Mouse (Mus musculus) thymus, postnatal 10 days (tissue): ENCODE data around the gene Kif26a.

ENCODE experiments used
- DNase-seq, 2 experiments: peaks; one replicate each; pipeline ENCODE4 v3.0.0; 2021; ENCODE audit warnings: low spot score in 2 of 2

Kif26a gene

DNA sequence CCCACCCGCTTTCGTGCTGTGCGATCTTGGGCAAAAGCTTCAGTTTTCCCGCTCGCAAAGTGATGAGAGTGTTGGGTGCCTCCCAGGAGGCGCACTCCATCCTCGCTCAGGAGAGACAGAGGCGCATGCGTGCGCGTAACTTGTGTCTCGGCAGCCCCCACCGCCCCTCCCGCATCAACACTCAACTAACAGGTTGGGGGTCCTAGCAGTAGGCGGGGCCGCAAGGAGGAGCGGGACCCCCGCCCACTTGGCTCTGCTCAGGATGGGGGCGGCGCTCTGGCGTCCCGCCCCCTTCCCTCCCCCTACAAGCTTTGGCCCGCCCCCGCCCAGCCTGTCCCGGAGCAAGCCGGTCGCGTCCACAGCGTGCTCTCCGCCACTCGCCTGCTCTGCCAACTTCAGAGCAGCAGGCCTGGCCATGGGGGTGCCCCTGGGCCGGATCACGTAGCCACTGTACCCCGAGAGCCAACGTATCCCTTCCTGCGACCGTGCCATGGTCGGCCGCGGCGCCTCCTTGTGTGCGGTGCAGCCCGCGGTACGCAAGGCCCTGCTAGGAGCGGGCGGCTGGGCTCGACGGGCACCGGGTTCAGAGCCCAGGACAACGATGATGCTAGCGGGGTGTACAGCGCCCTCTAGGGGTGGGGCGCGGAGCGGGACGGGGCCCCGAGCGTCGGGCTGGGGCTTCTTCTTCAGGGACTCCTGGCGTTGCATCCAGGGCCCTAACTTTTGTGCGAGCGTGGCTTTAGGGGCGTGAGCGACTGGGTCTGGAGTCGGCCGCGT lies at the start of gene Kif26a:
Gene Kif26a (plus strand): TSS at position 334 of the 777 bp plus-strand sequence.
- peak in 1 of 2 experiments; percentile 49 for DNase-seq

GRCm38 (mm10) chr12:112096733-112097117 lies 49.3 kb upstream of the Kif26a start:
- no peak for DNase-seq

GRCm38 (mm10) chr12:112100106-112100505 lies 45.9 kb upstream of the Kif26a start:
- no peak for DNase-seq

- no peak for DNase-seq
Observed at GRCm38 (mm10) chr12:112101045-112101444, 45.0 kb upstream of the Kif26a start.

- no peak for DNase-seq
Observed at GRCm38 (mm10) chr12:112103179-112103578, 42.8 kb upstream of the Kif26a start.

DNA sequence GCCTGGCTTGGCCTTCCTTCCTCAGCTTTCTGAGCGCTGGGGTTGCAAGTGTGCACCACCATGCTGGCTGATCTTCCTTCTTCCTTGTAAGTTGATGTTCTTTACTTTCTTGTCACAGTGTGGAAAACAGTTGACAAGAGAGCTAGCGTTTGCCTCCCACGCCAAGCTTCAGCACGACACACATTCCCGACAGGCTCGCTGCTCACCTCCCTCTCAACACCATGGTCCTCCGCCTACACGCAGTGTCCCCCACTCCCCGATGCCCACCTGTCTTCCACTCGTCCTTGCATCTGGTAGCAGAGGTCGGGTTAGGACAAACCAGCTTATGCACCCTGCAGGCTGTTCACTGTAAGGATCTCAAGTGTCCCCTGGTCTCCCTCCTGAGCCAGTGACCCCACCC lies 41.1 kb upstream of the Kif26a start:
- no peak for DNase-seq

- DNase-seq = no peak
Observed at GRCm38 (mm10) chr12:112106541-112106971, 39.5 kb upstream of the Kif26a start, which contains the start of gene Aspg. Aspg (plus strand) TSS chr12:112106679.

DNA sequence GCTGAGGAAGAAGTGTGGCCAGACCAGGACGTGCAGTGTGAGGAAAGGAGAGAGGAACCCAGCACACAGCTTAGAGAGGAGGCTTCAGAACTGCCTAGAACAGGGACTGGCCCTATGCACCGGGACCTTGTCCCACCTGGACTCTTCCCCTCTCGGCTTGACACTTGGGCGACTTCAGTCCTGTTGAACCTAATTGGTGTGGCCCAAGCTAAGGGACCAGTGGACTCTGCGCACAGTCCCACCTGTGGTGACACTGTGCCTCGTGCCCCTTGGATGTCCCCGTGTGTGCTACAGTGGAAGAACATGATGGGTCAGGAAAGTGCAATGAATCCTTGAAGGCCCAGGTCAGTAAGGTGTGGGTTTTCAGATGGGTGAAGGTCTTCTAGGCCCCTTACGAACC lies 38.3 kb upstream of the Kif26a start:
- DNase-seq = no peak

DNA sequence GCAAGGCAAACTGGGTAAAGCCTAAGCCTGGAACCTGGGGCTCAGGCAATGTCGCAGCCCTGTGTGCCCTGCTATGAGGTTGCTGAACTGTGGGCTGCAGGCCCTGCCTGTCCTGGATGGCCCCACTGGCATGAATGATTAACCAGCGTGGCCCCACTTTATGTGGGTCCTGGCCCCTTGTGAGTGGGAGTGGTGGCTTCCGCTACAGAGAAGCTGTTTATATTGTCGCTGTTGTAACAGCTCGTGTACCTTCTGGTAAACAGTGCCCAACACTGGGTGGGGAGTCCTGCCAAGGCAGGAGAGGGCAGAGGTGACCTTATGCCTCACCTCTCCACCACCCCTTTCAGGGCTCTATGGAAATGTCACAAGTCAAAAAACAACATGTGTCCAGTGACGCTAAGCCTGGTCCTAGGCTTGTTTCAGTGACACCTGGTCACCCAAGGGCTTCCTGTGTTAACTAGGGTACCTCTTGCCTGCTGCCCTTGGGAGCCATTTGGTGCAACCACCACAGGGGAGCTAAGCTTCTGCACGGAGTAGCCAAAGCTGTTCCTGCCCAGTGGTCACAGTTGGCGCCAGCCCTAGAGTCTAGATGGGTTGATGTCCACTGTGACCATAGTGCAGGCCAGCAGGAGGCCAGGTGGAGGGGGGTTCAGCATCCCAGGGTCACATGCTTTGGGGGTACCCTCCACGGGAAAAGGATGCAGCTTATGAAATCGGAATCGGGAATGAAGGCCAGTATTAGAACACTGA lies 37.1 kb upstream of the Kif26a start:
- DNase-seq = no peak

- DNase-seq = no peak
Observed at GRCm38 (mm10) chr12:112109701-112110100, 36.3 kb upstream of the Kif26a start.

DNA sequence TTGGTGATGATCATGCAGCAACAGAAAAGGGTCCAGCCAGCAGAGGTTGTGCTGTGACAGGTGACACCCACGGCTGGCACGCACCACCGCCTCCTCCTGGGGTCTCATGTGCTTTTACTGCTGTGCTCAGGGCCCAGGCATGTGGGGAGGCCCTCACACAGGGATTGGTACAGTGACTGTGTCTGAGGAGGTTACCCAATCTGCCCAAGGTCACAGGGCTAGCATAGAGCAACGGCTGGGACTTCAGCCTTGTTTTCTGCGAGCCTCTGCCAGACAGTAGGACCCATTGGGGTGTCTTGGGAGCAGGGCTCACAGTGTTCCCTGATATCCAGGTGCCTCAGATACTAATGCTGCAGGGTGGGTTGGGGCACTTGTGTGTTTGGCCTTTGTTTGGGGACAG lies 34.7 kb upstream of the Kif26a start:
- DNase-seq = no peak

- no peak for DNase-seq
Observed at GRCm38 (mm10) chr12:112112235-112112634, 33.8 kb upstream of the Kif26a start.

DNA sequence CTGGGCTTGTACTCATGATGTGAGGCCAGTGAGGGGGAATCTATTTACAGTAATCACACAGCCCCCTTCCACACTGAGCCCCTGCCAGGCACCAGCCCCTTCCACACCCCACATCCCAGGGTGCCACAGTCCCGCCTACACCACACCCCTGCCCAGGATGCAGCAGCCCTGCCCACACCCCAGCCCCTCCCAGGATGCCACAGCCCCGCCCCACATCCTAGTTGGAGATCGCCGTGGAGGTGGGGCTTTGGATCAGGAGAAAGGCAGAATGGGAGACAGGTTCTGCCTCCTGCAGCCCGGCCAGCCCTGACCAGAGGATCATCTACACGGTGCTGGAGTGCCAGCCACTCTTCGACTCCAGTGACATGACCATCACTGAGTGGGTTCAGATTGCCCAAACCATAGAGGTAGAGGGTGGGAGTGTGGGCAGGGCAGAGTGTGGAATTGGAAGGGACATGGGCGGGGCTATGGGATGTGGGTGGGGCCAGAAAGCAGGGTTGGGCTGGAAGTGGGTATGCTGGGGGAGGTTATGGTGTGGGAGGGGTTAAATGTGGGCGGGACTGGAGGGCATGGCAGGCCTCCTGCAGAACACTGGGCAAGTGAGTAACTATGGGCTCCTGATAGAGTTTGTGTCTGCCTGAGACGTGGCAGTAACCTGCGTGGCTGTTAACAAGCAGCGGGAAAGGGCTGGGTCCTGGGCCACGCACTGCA lies 33.2 kb upstream of the Kif26a start:
- DNase-seq = no peak

GRCm38 (mm10) chr12:112113710-112114109 lies 32.3 kb upstream of the Kif26a start:
- DNase-seq = peak; percentile 40 to 69

GRCm38 (mm10) chr12:112117006-112117405 lies 29.0 kb upstream of the Kif26a start:
- no peak for DNase-seq

GRCm38 (mm10) chr12:112117649-112118048 lies 28.4 kb upstream of the Kif26a start:
- no peak for DNase-seq

DNA sequence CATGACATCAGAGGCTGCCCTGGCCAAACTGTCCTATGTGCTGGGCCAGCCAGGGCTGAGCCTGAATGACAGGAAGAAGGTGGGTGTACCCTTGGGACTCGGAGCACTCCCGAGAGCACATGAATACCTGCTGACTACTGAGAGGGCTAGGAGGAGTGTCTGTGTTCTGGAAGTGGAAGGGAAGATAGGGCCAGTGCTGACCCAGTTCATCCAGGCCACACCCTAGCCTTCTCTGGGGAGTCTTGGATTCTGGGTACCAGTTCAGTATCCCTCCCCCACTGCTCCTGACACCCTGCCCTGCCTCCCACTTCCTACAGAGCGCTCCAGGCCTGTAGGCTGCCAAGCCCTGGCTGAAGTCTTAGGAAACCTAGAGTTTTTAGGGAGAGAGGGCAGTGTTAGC lies 24.8 kb upstream of the Kif26a start:
- no peak for DNase-seq

DNA sequence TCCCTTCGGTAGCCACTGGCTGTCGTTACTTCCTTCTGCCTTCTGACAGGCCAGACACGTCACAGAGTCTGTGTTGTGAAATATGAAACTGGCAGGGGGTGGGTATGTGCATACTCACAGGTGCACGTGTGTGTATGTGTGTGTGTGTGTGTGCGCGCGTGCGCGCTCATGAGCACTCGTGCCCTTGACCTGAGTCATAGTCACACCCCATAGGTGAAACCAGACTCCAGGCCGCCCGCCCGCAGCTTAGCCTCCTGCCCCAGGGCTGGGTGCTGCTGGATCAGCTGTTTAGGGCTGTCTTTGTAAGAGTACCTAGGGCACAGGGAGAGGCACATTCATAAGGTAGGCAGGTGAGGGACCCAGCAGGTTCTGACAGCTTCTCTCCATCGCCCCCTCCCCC lies 20.1 kb upstream of the Kif26a start:
- no peak for DNase-seq

- DNase-seq = no peak
Observed at GRCm38 (mm10) chr12:112126931-112127635, 18.9 kb upstream of the Kif26a start.

DNA sequence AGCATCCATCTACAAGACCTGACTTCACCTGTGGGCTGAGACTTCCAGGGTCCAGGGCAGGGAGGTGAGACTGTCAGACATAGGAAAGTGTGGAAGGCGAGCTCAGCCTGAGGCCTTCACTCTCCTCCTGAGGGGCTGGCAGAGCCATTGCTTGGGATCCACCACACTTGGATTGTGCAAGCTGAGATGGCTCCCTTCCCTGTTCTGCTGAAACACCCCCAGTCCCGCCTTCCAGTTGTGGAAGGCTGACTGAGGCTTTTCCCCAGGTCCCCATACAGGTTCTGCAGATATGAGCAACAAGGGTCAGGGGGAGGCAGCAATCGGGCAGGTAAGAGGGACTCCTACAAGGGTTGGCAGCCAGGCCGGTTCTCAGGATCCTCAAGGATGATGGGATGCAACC lies 17.5 kb upstream of the Kif26a start:
- no peak for DNase-seq

DNA sequence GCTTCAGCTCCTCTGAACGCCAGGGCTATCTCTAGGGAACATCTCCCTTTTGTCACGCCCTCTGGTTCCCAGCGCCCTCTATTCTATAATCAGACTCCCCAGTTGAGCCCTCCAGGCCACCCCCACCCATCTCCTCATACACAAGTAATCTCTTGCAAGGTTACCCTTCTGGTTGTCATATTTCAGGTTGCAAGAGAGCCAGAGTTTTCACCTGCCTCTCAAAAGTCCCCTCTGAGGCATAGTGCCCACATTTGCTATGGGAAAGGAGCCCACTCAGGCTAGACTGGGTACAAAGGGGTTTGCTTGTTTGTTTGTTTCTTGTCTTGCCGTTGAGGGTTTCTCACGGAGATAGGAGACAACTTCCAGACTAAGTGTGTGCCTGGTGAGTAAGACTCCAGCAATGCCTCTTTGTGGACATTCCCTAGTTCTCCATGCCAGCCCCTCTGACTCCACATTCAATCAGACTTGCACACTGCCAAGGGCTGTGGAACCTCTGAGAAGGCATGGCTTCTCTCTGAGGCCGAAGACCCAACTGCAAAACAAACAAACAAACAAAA lies 16.6 kb upstream of the Kif26a start:
- DNase-seq = no peak
